ENCODE assay signal across 21 mouse cellular contexts in the genomic region with DNA sequence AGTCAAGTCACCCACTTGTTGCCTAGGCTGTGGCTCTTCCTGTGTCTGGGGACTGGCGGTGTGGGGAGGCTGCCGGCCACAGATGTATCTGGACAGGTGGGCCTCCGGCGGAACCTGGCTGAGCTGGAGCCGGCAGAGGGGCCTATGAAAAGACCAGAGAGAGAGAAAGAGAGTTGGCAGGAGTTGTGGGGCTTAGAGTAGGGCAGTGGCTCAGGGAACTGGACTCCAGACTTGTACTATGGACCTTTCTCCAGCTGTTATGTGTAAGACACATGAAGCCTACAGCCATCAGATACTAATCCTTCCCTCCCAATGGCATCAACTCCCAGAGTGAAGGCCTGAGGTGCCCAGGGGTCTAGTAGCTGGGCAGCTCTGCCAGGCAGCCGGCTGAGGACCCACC. TPM values are rescaled to one million over a fixed set of nuclear protein-coding genes. Genes with fewer than 3 reads are reported as not detected.
DNase-seq lines count a peak whose midpoint lies in the region; ATAC-seq and TF ChIP-seq lines count a peak whose summit lies in the region.
"Had no signal": no experiment of that assay in that cellular context is flagged by ENCODE, and none has a peak within 500 bp of the region (broad histone marks: within the 10 kb centered on the region; RNA-seq: fewer than 3 reads in every experiment).

No protein-coding gene starts in this region.

- TF ChIP-seq POLR2A in heart, adult 2 months (IDR thresholded peaks at IDR 0.05; ENCODE audit: insufficient read depth, low read depth, low read length), result no peak
- TF ChIP-seq POLR2A in liver, adult 2 months (IDR thresholded peaks at IDR 0.05; ENCODE audit: extremely low read depth, insufficient read depth, low read length), result no peak

- 88% methylated on average over 6 of the region's 6 CpGs for WGBS in heart, adult 2 months
- WGBS in intestine, embryonic 16.5 days, result 89% methylated on average over 6 of the region's 6 CpGs
- 79% methylated on average over 6 of the region's 6 CpGs for WGBS in intestine, embryonic 15.5 days
- WGBS in liver, adult 2 months, result 87% methylated on average over 6 of the region's 6 CpGs
- 67% methylated on average over 6 of the region's 6 CpGs for WGBS in liver, embryonic 12.5 days (ENCODE audit: insufficient replicate concordance)

- peak overlapping the region; percentile 58; the same call in 1 of the 2 replicates for H3K27ac ChIP-seq in heart, adult 2 months
- no peak overlapping the region for H3K27ac ChIP-seq in intestine, embryonic 16.5 days (ENCODE audit: low read length)
- H3K27ac ChIP-seq in intestine, embryonic 15.5 days, result no peak overlapping the region
- H3K27ac ChIP-seq in liver, adult 2 months (replicated peaks; ENCODE audit: insufficient read depth, low read depth, low read length), result 0 out of 2 replicates have a peak overlapping the region, but pooled peaks have one; percentile 5
- H3K27ac ChIP-seq in liver, embryonic 12.5 days, result no peak overlapping the region
- H3K27ac ChIP-seq: embryonic facial prominence, embryonic 15.5 days; hindbrain, embryonic 13.5 days; liver, embryonic 14.5 days had no signal

- TF ChIP-seq EP300 in heart, adult 2 months (IDR thresholded peaks at IDR 0.05; ENCODE audit: insufficient read depth, low read depth, low read length), result no peak

- TF ChIP-seq CTCF in heart, adult 2 months (IDR thresholded peaks at IDR 0.05), result no peak
- TF ChIP-seq CTCF in liver, adult 2 months (IDR thresholded peaks at IDR 0.05; ENCODE audit: low read depth, low read length), result no peak

- no peak overlapping the region for H3K4me2 ChIP-seq in intestine, embryonic 16.5 days (ENCODE audit: low read depth, low read length)
- no peak overlapping the region for H3K4me2 ChIP-seq in intestine, embryonic 15.5 days (replicated peaks)
- H3K4me2 ChIP-seq in liver, embryonic 12.5 days, result no peak overlapping the region
- H3K4me2 ChIP-seq: embryonic facial prominence, embryonic 15.5 days; heart, embryonic 12.5 days; hindbrain, embryonic 13.5 days had no signal

- H3K4me1 ChIP-seq in heart, adult 2 months (ENCODE audit: control insufficient read depth, insufficient read depth, low read length), result peaks cover 17% of the 10 kb centered on the region
- H3K4me1 ChIP-seq in intestine, embryonic 16.5 days (ENCODE audit: control insufficient read depth, insufficient read depth, low read length), result peaks cover 9% of the 10 kb centered on the region; the same call in 1 of the 2 replicates
- peaks cover 3% of the 10 kb centered on the region for H3K4me1 ChIP-seq in intestine, embryonic 15.5 days (replicated peaks)
- no peaks in the 10 kb centered on the region for H3K4me1 ChIP-seq in liver, adult 2 months (ENCODE audit: control insufficient read depth, insufficient read depth, low read length)
- peaks cover 10% of the 10 kb centered on the region; the same call in 1 of the 2 replicates for H3K4me1 ChIP-seq in liver, embryonic 12.5 days
- H3K4me1 ChIP-seq: hindbrain, embryonic 13.5 days had no signal

- no peak for DNase-seq in heart, adult 2 months
- no peak for DNase-seq in heart, postnatal 4 days
- no peak for DNase-seq in liver, adult 2 months (ENCODE audit: extremely low read depth, low read depth, low spot score)
- DNase-seq: adrenal gland, postnatal 14 days; cerebellum, adult 11-12 months; cerebellum, adult 9-11 months; lung, adult 2 months; lung, postnatal 10 days; midbrain, embryonic 14.5 days; thymus, adult 2 months; thymus, postnatal 36 days had no signal

- H3K4me3 ChIP-seq in heart, adult 2 months, result no peak overlapping the region
- no peak overlapping the region for H3K4me3 ChIP-seq in intestine, embryonic 16.5 days (ENCODE audit: low read length)
- no peak overlapping the region for H3K4me3 ChIP-seq in intestine, embryonic 15.5 days (replicated peaks)
- H3K4me3 ChIP-seq in liver, adult 2 months (ENCODE audit: insufficient read depth, low read depth, low read length), result no peak overlapping the region
- no peak overlapping the region for H3K4me3 ChIP-seq in liver, embryonic 12.5 days
- H3K4me3 ChIP-seq: embryonic facial prominence, embryonic 15.5 days; heart, embryonic 12.5 days; hindbrain, embryonic 13.5 days had no signal

- no peak overlapping the region for H3K9ac ChIP-seq in heart, adult 2 months (ENCODE audit: low read depth, low read length)
- H3K9ac ChIP-seq in intestine, embryonic 16.5 days (ENCODE audit: low read depth, low read length), result peak overlapping the region; percentile 34; the same call in 1 of the 2 replicates
- H3K9ac ChIP-seq in intestine, embryonic 15.5 days, result no peak overlapping the region
- H3K9ac ChIP-seq in liver, adult 2 months (ENCODE audit: low read depth, low read length), result no peak overlapping the region
- no peak overlapping the region for H3K9ac ChIP-seq in liver, embryonic 12.5 days
- H3K9ac ChIP-seq: embryonic facial prominence, embryonic 15.5 days; heart, embryonic 12.5 days; hindbrain, embryonic 13.5 days; liver, embryonic 14.5 days had no signal

- 0 out of 2 replicates have a peak, but pooled peaks have one; percentile 34 for ATAC-seq in intestine, embryonic 16.5 days
- ATAC-seq in intestine, embryonic 15.5 days, result no peak
- no peak for ATAC-seq in liver, embryonic 12.5 days
- no peak for ATAC-seq in frontal cortex, adult (ENCODE audit: low TSS enrichment)
- ATAC-seq: CD4-positive, CD25-positive, alpha-beta regulatory T cell, adult 4 months; forebrain, embryonic 14.5 days had no signal

- intact Hi-C loops in heart, adult 2 months (cut with DNase I), result no loop called here

- no peaks in the 10 kb centered on the region for H3K27me3 ChIP-seq in heart, adult 2 months (ENCODE audit: control insufficient read depth, insufficient read depth, low read length)
- H3K27me3 ChIP-seq in intestine, embryonic 16.5 days (replicated peaks; ENCODE audit: control insufficient read depth, insufficient read depth, low read length), result no peaks in the 10 kb centered on the region
- no peaks in the 10 kb centered on the region for H3K27me3 ChIP-seq in intestine, embryonic 15.5 days (replicated peaks)
- no peaks in the 10 kb centered on the region for H3K27me3 ChIP-seq in liver, adult 2 months (ENCODE audit: control insufficient read depth, insufficient read depth, low read length)
- H3K27me3 ChIP-seq in liver, embryonic 12.5 days (replicated peaks), result no peaks in the 10 kb centered on the region
- H3K27me3 ChIP-seq: embryonic facial prominence, embryonic 15.5 days; heart, embryonic 12.5 days; hindbrain, embryonic 13.5 days had no signal

- H3K36me3 ChIP-seq in heart, adult 2 months (ENCODE audit: control insufficient read depth, insufficient read depth, low read length), result no peaks in the 10 kb centered on the region
- no peaks in the 10 kb centered on the region for H3K36me3 ChIP-seq in intestine, embryonic 16.5 days (ENCODE audit: control insufficient read depth, insufficient read depth, low read length)
- H3K36me3 ChIP-seq in intestine, embryonic 15.5 days, result no peaks in the 10 kb centered on the region
- no peaks in the 10 kb centered on the region for H3K36me3 ChIP-seq in liver, adult 2 months (ENCODE audit: control insufficient read depth, insufficient read depth, low read length)
- no peaks in the 10 kb centered on the region for H3K36me3 ChIP-seq in liver, embryonic 12.5 days
- H3K36me3 ChIP-seq: embryonic facial prominence, embryonic 15.5 days; heart, embryonic 12.5 days had no signal

- no peaks in the 10 kb centered on the region for H3K79me2 ChIP-seq in heart, adult 2 months (replicated peaks; ENCODE audit: control insufficient read depth, insufficient read depth, low read length)
- no peaks in the 10 kb centered on the region for H3K79me2 ChIP-seq in liver, adult 2 months (ENCODE audit: control insufficient read depth, insufficient read depth, low read length)

- no peaks in the 10 kb centered on the region for H3K9me3 ChIP-seq in intestine, embryonic 16.5 days (ENCODE audit: control insufficient read depth, low read length)
- H3K9me3 ChIP-seq in intestine, embryonic 15.5 days, result no peaks in the 10 kb centered on the region
- H3K9me3 ChIP-seq in liver, embryonic 12.5 days (replicated peaks), result no peaks in the 10 kb centered on the region
- H3K9me3 ChIP-seq: embryonic facial prominence, embryonic 15.5 days; heart, embryonic 12.5 days; hindbrain, embryonic 13.5 days had no signal

RNA-seq across cellular contexts. Expression of a gene that starts 27.4 kb away (rescaled TPM):
- 1 to 10 TPM; 3.6 to 3.8 TPM for total RNA-seq in heart, adult 2 months (2021)
- polyA plus RNA-seq in heart, adult 2 months (2012; rRNA removed), result 1.9 and 2.3 TPM in 2 replicates
- 10 to 100 TPM in 1 of 2 experiments, 1 to 10 TPM in 1; 9.7 to 11.6 TPM for total RNA-seq in heart, postnatal 4 days (2021)
- 8.7 and 10.2 TPM in 2 replicates for polyA plus RNA-seq in intestine, embryonic 16.5 days (2015; fragmentation: Nextera tagmentation; extraction: Ambion mirVana)
- polyA plus RNA-seq in intestine, embryonic 15.5 days (2015; fragmentation: Nextera tagmentation; extraction: Ambion mirVana), result 10.3 and 11.7 TPM in 2 replicates
- 0.27 and 0.28 TPM in 2 replicates for total RNA-seq in liver, adult 2 months (2014; rRNA removed)
- polyA plus RNA-seq in liver, adult 2 months (2012; rRNA removed), result 0.11 and 0.17 TPM in 2 replicates
- polyA plus RNA-seq in liver, embryonic 12.5 days (2016; fragmentation: Nextera tagmentation; extraction: Ambion mirVana), result 2.1 and 2.3 TPM in 2 replicates

RNA-seq across cellular contexts. Expression of a gene that starts 57.0 kb away (rescaled TPM):
- total RNA-seq in heart, adult 2 months (2021), result 10 to 100 TPM; 45.3 to 46.2 TPM
- polyA plus RNA-seq in heart, adult 2 months (2012; rRNA removed), result 91.4 and 128 TPM in 2 replicates
- 100 to 1,000 TPM; 108 to 126 TPM for total RNA-seq in heart, postnatal 4 days (2021)
- polyA plus RNA-seq in intestine, embryonic 16.5 days (2015; fragmentation: Nextera tagmentation; extraction: Ambion mirVana), result 41.6 and 42.9 TPM in 2 replicates
- polyA plus RNA-seq in intestine, embryonic 15.5 days (2015; fragmentation: Nextera tagmentation; extraction: Ambion mirVana), result 36.8 and 38.5 TPM in 2 replicates
- total RNA-seq in liver, adult 2 months (2014; rRNA removed), result 11.3 and 15.4 TPM in 2 replicates
- 16.4 and 17.0 TPM in 2 replicates for polyA plus RNA-seq in liver, adult 2 months (2012; rRNA removed)
- polyA plus RNA-seq in liver, embryonic 12.5 days (2016; fragmentation: Nextera tagmentation; extraction: Ambion mirVana), result 5.0 and 5.2 TPM in 2 replicates

Comparison
In these comparisons a context has a peak if more than half of its experiments do, and no peak if none do; other contexts are left out.
1. H3K27ac ChIP-seq: peak in heart, adult 2 months (single experiment) and liver, adult 2 months (single experiment); none in intestine, embryonic 16.5 days (single experiment), intestine, embryonic 15.5 days (single experiment) and liver, embryonic 12.5 days (single experiment).